Mouse (Mus musculus): ENCODE data around the gene Mamstr. TPM values are rescaled to one million over a fixed set of nuclear protein-coding genes. Genes with fewer than 3 reads are reported as not detected.

The Mamstr gene
- polyA plus RNA-seq, 1 experiment from 2014 or later = 2.9 TPM

DNA sequence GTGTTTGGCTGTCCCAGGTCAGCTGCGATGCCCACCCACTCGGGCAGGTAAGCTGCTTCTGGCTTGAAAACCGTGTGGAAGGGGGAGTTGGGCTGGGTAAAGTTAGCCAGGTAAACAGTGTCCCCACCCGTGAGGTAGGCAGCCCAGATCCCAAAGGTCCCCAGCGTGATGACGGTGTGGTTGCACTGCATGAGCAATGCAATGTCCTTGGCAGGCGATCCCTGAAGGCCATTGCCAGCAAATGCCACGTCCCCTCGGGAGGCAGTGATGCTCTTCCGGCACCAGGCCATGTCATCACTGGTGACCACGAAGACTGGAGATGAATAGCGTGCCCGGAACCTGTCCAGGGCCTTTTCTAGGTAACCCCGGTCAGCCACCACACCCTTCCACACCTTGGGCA, 38.7 kb downstream of the Mamstr start:
- H3K27ac ChIP-seq (ENCODE audit: low read depth, low read length) = no peak overlapping the region
- DNase-seq (ENCODE audit: low spot score) (no peak), ATAC-seq (ENCODE audit: insufficient read depth, low FRiP score, low TSS enrichment) (no peak)
- H3K4me3 ChIP-seq (ENCODE audit: low read depth, low read length) = no peak overlapping the region
- H3K9me3 ChIP-seq (ENCODE audit: control insufficient read depth, low read length) = no peaks in the 10 kb centered on the region
- no peaks in the 10 kb centered on the region for H3K36me3 ChIP-seq (ENCODE audit: control insufficient read depth, insufficient read depth, low read length)
- WGBS = 93% methylated on average over 14 of the region's 14 CpGs
- H3K27me3 ChIP-seq (ENCODE audit: control insufficient read depth, insufficient read depth, low read length) = no peaks in the 10 kb centered on the region
- H3K9ac ChIP-seq (ENCODE audit: low read length) = no peak overlapping the region
- H3K4me2 ChIP-seq (ENCODE audit: low read depth) = no peak overlapping the region
- peaks cover 3% of the 10 kb centered on the region; the same call in 1 of the 2 replicates for H3K4me1 ChIP-seq (ENCODE audit: control insufficient read depth, insufficient read depth, low read length)

DNA sequence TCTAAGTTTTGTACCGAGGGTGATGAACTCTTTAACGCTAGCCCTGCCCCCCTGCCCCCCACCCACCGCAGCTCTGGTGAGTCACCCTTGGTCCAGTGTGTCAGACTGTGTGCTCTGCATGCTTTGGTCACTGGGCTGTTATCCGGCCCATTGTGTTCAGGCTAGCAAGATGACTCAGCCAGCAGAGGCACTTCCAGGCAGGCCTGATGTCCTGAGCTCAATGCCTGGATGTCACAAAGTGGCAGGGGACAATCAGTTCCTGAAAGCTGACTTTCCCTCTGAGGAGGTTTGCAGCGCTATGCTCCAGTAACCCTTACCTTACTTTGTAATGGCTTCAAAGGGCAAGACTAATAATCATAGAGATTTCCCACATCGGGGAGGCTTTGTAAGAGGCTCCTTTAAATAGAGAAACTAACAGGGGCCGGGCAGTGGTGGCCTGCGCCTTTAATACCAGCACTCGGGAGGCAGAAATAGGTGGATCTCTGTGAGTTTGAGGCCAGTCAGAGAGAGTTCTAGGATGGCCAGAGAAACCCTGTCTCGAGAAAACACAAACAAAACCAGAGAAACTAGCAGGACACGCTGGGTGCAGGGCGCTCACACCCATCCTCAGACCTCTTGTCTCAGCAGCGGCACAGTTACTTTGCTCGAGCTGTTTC, 40.3 kb downstream of the Mamstr start:
- ATAC-seq (ENCODE audit: insufficient read depth, low FRiP score, low TSS enrichment) (no peak), DNase-seq (ENCODE audit: low spot score) (no peak)
- H3K27me3 ChIP-seq (ENCODE audit: control insufficient read depth, insufficient read depth, low read length) = no peaks in the 10 kb centered on the region
- H3K4me2 ChIP-seq (ENCODE audit: low read depth) = no peak overlapping the region
- no peak overlapping the region for H3K9ac ChIP-seq (ENCODE audit: low read length)
- no peak overlapping the region for H3K27ac ChIP-seq (ENCODE audit: low read depth, low read length)
- no peaks in the 10 kb centered on the region for H3K36me3 ChIP-seq (ENCODE audit: control insufficient read depth, insufficient read depth, low read length)
- H3K4me1 ChIP-seq (ENCODE audit: control insufficient read depth, insufficient read depth, low read length) = peaks cover 3% of the 10 kb centered on the region; the same call in 1 of the 2 replicates
- 83% methylated on average over 14 of the region's 14 CpGs for WGBS
- no peak overlapping the region for H3K4me3 ChIP-seq (ENCODE audit: low read depth, low read length)
- H3K9me3 ChIP-seq (ENCODE audit: control insufficient read depth, low read length) = no peaks in the 10 kb centered on the region

DNA sequence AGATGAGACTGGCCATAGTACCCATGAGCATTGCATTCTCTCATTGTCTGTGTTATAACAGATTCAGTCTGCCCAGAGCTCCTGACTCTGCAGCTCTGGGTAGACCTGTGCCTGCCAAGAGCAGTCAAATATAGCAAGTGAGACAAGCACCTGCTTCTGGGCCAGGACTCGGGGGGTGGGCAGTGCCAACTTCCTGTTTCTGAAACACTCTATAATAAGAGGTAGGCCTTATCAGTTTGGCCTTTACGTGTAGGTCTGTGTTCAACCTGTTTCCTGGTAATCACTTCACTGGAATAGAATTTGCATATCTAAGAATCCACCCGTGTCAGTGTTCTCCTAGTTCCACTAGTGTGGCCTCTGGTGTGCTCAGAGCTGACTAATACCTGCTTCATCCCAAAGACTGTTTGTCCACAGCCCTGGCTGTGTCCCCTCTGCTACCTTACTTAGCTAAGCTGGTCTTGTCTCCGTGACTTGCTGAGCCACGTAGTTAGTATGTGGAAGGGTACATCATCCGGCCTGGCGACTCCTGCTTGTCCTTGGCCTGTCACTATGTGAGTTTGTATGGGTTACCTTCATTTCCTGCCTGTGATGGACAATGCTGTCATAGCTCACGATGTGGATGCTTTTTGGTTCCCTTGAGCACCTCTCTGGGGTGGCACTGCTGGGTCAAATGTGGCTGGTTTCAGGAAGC, 41.4 kb downstream of the Mamstr start:
- WGBS = 88% methylated on average over 8 of the region's 8 CpGs

DNA sequence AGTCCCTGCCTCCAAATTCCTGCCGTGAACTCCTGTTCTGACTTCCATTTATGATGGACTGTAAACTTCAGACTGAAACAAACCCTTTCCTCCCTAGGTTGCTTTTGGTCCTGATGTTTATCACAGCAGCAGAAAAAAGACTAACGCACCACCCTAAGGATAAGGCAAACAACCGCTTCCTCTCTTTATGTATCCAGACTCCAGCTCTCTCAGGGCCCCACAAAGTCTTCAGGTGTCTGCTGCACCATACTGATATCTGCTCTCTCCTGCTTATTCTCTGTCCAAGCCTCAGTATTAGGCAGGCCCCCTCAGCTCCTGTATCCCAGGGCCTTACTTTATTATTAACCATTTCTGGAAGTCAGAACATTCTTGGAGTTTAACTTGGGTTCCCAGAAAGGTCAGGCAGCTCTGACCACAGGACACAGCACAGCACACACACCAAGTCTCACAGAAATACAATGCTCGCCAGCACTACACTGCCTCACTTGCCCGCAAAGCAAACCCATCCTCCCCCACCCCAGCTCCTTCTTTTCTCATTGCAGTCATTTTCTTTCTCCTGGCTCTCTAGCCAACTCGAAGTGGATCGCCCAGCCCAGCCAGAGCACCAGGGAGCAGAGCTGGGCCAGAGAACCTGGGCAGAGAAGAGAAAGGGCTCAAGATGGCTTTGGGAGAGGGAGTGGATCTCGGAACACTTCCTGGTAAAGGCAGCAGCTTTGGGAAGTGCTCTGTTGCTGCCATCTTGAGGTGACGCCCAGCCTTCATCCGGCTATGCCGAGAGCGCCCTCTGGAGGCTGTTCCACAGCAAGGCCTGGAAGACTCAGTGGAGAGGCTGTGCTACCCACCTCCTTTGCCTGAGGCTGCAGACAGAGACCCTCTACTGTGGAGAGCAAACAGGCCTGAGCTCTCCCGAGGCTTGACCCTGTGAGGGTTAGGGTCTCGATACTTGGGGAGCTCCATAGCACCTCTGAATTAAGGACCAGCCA, 42.7 kb downstream of the Mamstr start:
- Histone ChIP-seq H3K36me3 (ENCODE audit: control insufficient read depth, insufficient read depth, low read length) (no peaks in the 10 kb centered on the region), H3K9ac (ENCODE audit: low read length) (peak overlapping the region; percentile 56), H3K4me1 (ENCODE audit: control insufficient read depth, insufficient read depth, low read length) (peaks cover 15% of the 10 kb centered on the region), H3K27me3 (ENCODE audit: control insufficient read depth, insufficient read depth, low read length) (no peaks in the 10 kb centered on the region), H3K9me3 (ENCODE audit: control insufficient read depth, low read length) (no peaks in the 10 kb centered on the region), H3K27ac (ENCODE audit: low read depth, low read length) (0 out of 2 replicates have a peak overlapping the region, but pooled peaks have one; percentile 21), H3K4me2 (ENCODE audit: low read depth) (peak overlapping the region; percentile 18), H3K4me3 (ENCODE audit: low read depth, low read length) (no peak overlapping the region)
- 31% methylated on average over 14 of the region's 14 CpGs for WGBS
- peak; percentile 93 for DNase-seq (ENCODE audit: low spot score)
- peak; percentile 77 for ATAC-seq (ENCODE audit: insufficient read depth, low FRiP score, low TSS enrichment)

More for the DNA sequence above, 41.4 kb downstream of the Mamstr start:
- no peaks in the 10 kb centered on the region for H3K36me3 ChIP-seq (ENCODE audit: control insufficient read depth, insufficient read depth, low read length)
- peaks cover 6% of the 10 kb centered on the region for H3K4me1 ChIP-seq (ENCODE audit: control insufficient read depth, insufficient read depth, low read length)
- no peaks in the 10 kb centered on the region for H3K27me3 ChIP-seq (ENCODE audit: control insufficient read depth, insufficient read depth, low read length)
- DNase-seq (ENCODE audit: low spot score) = no peak
- H3K4me3 ChIP-seq (ENCODE audit: low read depth, low read length) = no peak overlapping the region
- no peak overlapping the region for H3K27ac ChIP-seq (ENCODE audit: low read depth, low read length)
- H3K9me3 ChIP-seq (ENCODE audit: control insufficient read depth, low read length) = no peaks in the 10 kb centered on the region
- no peak for ATAC-seq (ENCODE audit: insufficient read depth, low FRiP score, low TSS enrichment)
- no peak overlapping the region for H3K4me2 ChIP-seq (ENCODE audit: low read depth)
- no peak overlapping the region for H3K9ac ChIP-seq (ENCODE audit: low read length)

DNA sequence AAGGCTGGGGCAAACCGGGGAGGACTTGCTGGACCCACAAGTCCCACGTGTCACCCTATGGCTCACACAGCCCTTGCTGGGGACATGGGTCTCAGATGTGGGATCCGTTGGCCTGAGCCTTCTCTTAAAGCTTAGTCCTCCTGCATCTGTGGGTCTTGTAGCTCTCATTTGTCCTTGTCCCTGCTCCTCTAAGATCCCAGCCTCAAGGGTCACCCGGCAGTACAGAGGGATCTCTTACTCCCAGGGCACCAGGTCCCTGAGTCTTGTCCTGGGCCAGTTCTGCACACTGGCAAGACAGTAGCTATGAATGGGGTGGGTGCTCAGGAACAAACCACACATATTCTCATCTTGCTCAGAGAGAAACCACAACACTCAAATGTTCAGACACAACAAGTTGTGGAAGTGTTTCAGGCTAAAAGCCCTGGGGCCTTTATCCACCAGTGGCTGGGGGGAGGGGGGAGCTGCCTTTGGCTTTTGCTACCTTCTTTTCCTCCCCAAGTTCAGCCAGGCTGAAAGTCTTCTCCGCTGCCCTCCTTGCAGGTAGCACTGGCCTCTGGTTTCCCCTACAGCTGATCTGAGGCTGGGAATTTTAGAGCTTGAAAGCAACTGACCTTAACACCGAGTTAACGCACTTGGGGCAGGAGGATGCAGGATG, 43.7 kb downstream of the Mamstr start, which contains the start of gene Ntn5:
Gene Ntn5 (plus strand): TSS at position 627 of the 655 bp plus-strand sequence.
- Histone ChIP-seq H3K4me3 (ENCODE audit: low read depth, low read length) (no peak within 1 kb of the TSS), H3K4me2 (ENCODE audit: low read depth) (no peak within 1 kb of the TSS; the same call in 1 of the 2 replicates), H3K4me1 (ENCODE audit: control insufficient read depth, insufficient read depth, low read length) (peaks cover 15% of the 10 kb centered on the region), H3K9me3 (ENCODE audit: control insufficient read depth, low read length) (no peaks in the 10 kb centered on the region), H3K9ac (ENCODE audit: low read length) (no peak within 1 kb of the TSS), H3K36me3 (ENCODE audit: control insufficient read depth, insufficient read depth, low read length) (no peaks in the 10 kb centered on the region), H3K27me3 (ENCODE audit: control insufficient read depth, insufficient read depth, low read length) (no peaks in the 10 kb centered on the region), H3K27ac (ENCODE audit: low read depth, low read length) (0 out of 2 replicates have a peak within 1 kb of the TSS, but pooled peaks have one; percentile 4)
- ATAC-seq (ENCODE audit: insufficient read depth, low FRiP score, low TSS enrichment) (no peak), DNase-seq (ENCODE audit: low spot score) (no peak)
- WGBS = 77% methylated on average over 7 of the region's 7 CpGs

DNA sequence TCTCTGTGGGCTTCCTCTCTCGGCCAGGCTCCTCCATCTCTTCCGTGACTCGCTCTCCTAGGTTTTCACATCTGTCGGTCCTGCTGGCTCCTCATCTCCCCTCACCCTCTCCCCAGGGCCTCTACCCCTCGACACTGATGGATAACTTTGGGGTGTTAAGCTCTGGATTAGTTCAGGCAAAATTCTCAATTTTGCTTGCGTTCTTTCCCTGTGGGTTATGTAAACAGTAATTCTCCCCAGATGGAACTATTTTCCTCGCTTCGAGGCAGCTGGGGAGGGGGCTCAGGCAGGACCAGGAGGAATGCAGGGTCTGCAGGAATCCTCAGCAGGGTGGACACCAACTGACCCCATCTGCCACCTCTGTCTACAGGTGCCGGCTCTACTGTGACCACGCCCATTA, 46.0 kb downstream of the Mamstr start:
- Histone ChIP-seq H3K4me2 (ENCODE audit: low read depth) (no peak overlapping the region), H3K27me3 (ENCODE audit: control insufficient read depth, insufficient read depth, low read length) (no peaks in the 10 kb centered on the region), H3K36me3 (ENCODE audit: control insufficient read depth, insufficient read depth, low read length) (no peaks in the 10 kb centered on the region), H3K4me3 (ENCODE audit: low read depth, low read length) (no peak overlapping the region), H3K4me1 (ENCODE audit: control insufficient read depth, insufficient read depth, low read length) (peaks cover 19% of the 10 kb centered on the region), H3K27ac (ENCODE audit: low read depth, low read length) (no peak overlapping the region), H3K9me3 (ENCODE audit: control insufficient read depth, low read length) (no peaks in the 10 kb centered on the region), H3K9ac (ENCODE audit: low read length) (no peak overlapping the region)
- ATAC-seq (ENCODE audit: insufficient read depth, low FRiP score, low TSS enrichment) = no peak
- no peak for DNase-seq (ENCODE audit: low spot score)
- 46% methylated on average over 10 of the region's 10 CpGs for WGBS

DNA sequence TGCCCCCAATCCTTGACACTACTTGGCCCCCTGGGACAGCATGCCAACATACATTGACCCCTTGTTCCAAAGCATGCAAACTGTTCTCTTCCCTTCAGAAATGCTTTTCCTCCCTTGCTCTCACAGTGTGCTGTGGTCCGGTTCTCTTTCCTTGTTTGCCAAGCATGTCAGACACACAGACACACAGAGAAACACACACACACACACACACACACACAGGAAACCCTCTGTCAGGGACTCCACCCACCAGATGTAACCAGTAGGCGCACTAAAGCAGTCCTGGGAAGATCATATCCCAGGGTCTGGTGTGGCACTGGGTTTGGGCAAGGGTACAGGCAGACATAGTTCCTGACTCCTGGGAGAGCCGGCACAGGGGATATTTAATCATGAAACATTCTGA, 47.1 kb downstream of the Mamstr start:
- H3K4me1 ChIP-seq (ENCODE audit: control insufficient read depth, insufficient read depth, low read length) = peaks cover 19% of the 10 kb centered on the region
- no peak overlapping the region for H3K4me2 ChIP-seq (ENCODE audit: low read depth)
- DNase-seq (ENCODE audit: low spot score) (no peak), ATAC-seq (ENCODE audit: insufficient read depth, low FRiP score, low TSS enrichment) (no peak)
- no peaks in the 10 kb centered on the region for H3K27me3 ChIP-seq (ENCODE audit: control insufficient read depth, insufficient read depth, low read length)
- no peaks in the 10 kb centered on the region for H3K9me3 ChIP-seq (ENCODE audit: control insufficient read depth, low read length)
- 75% methylated on average over 3 of the region's 3 CpGs for WGBS
- H3K36me3 ChIP-seq (ENCODE audit: control insufficient read depth, insufficient read depth, low read length) = no peaks in the 10 kb centered on the region
- H3K4me3 ChIP-seq (ENCODE audit: low read depth, low read length) = no peak overlapping the region
- H3K9ac ChIP-seq (ENCODE audit: low read length) = no peak overlapping the region
- no peak overlapping the region for H3K27ac ChIP-seq (ENCODE audit: low read depth, low read length)

DNA sequence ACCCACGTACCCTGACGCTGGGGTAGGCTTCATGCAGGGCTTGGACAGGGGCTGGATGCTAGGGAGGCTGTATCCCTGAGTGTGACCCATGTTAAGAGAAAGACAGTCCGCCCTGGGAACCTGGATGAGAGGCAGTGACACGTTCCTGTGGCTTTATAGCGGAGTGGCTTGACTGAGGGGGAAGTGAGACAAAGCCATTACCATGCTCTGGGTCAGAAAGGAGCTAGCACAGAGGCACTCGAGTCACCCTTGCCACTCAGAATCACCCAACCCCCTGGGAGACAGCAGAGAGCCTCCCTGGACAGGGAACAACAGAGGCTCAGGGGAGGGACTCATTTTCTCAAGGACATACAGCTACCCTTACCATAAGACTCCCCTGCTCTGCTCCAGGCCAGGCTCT, 49.3 kb downstream of the Mamstr start:
- Histone ChIP-seq H3K4me2 (ENCODE audit: low read depth) (no peak overlapping the region), H3K9me3 (ENCODE audit: control insufficient read depth, low read length) (no peaks in the 10 kb centered on the region), H3K27me3 (ENCODE audit: control insufficient read depth, insufficient read depth, low read length) (no peaks in the 10 kb centered on the region), H3K4me3 (ENCODE audit: low read depth, low read length) (no peak overlapping the region), H3K9ac (ENCODE audit: low read length) (no peak overlapping the region), H3K4me1 (ENCODE audit: control insufficient read depth, insufficient read depth, low read length) (peaks cover 16% of the 10 kb centered on the region; the same call in 1 of the 2 replicates), H3K36me3 (ENCODE audit: control insufficient read depth, insufficient read depth, low read length) (no peaks in the 10 kb centered on the region), H3K27ac (ENCODE audit: low read depth, low read length) (no peak overlapping the region)
- DNase-seq (ENCODE audit: low spot score) = no peak
- 49% methylated on average over 6 of the region's 6 CpGs for WGBS
- ATAC-seq (ENCODE audit: insufficient read depth, low FRiP score, low TSS enrichment) = no peak

Data from neural tube, embryonic 11.5 days (tissue).